Mouse (Mus musculus) gastrocnemius, postnatal 14 days (tissue): ENCODE measurements around the gene Mat2a. TPM values are rescaled to one million over a fixed set of nuclear protein-coding genes. Genes with fewer than 3 reads are reported as not detected.
"Not testable (repeated sequence)": the region's sequence is repeated elsewhere in the genome, so short reads cannot be mapped to it uniquely, and the experiment has no call there.

Source experiments
- DNase-seq: peaks from one replicate; pipeline ENCODE4 v3.0.0; 2021; ENCODE audit warnings: mixed read lengths
- intact Hi-C: fragments of 180-260 bp; cut with DNase I; formaldehyde crosslinking; loops from one replicate; pipeline ENCODE4 v1.15.1; 2025; ENCODE audit warnings: low total_unique reads
- total RNA-seq, 2 experiments: library from RNA; stranded (reverse); gene quantifications; 2 replicates each; pipeline ENCODE4 v1.2.3; 2021

The Mat2a gene
- total RNA-seq, 2 experiments from 2014 or later, result 202 to 277 TPM

- no peak for DNase-seq
- intact Hi-C loops, result no loop called here
Measured at GRCm38 (mm10) chr6:72460036-72460801, 20.9 kb upstream of the Mat2a start.

GRCm38 (mm10) chr6:72458921-72459320 lies 19.6 kb upstream of the Mat2a start:
- intact Hi-C loops, result no loop called here
- DNase-seq, result no peak

- DNase-seq, result no peak
- intact Hi-C loops, result no loop called here
Measured at GRCm38 (mm10) chr6:72458418-72458817, 19.1 kb upstream of the Mat2a start.

GRCm38 (mm10) chr6:72456567-72456966 lies 17.2 kb upstream of the Mat2a start:
- no peak for DNase-seq
- intact Hi-C loops, result no loop called here

- intact Hi-C loops, result no loop called here
- DNase-seq, result peak; percentile 49
Measured at GRCm38 (mm10) chr6:72454833-72455373, 15.5 kb upstream of the Mat2a start.

GRCm38 (mm10) chr6:72454072-72454746 lies 14.9 kb upstream of the Mat2a start:
- DNase-seq, result peak; percentile 44
- intact Hi-C loops, result no loop called here

GRCm38 (mm10) chr6:72453578-72453977 lies 14.2 kb upstream of the Mat2a start:
- intact Hi-C loops, result no loop called here
- no peak for DNase-seq

GRCm38 (mm10) chr6:72452329-72452728 lies 13.0 kb upstream of the Mat2a start:
- no peak for DNase-seq
- intact Hi-C loops, result no loop called here

GRCm38 (mm10) chr6:72451778-72452177 lies 12.4 kb upstream of the Mat2a start:
- intact Hi-C loops, DNase-seq: not testable (repeated sequence)

- no peak for DNase-seq
- intact Hi-C loops, result no loop called here
Measured at GRCm38 (mm10) chr6:72447487-72447886, 8.1 kb upstream of the Mat2a start.

- intact Hi-C loops, result no loop called here
- no peak for DNase-seq
Measured at GRCm38 (mm10) chr6:72445011-72445410, 5.7 kb upstream of the Mat2a start.

- no peak for DNase-seq
- intact Hi-C loops, result no loop called here
Measured at GRCm38 (mm10) chr6:72442921-72443604, 3.7 kb upstream of the Mat2a start.

GRCm38 (mm10) chr6:72440186-72440990 lies 1.0 kb upstream of the Mat2a start:
- intact Hi-C loops, result no loop called here

GRCm38 (mm10) chr6:72438862-72439354 lies 450 bp downstream of the Mat2a start:
- intact Hi-C loops, result no loop called here
- peak; percentile 93 for DNase-seq

More at GRCm38 (mm10) chr6:72440186-72440990, 1.0 kb upstream of the Mat2a start:
- no peak for DNase-seq

- DNase-seq, result no peak
- intact Hi-C loops, result no loop called here
Measured at GRCm38 (mm10) chr6:72438226-72438625, 1.1 kb downstream of the Mat2a start.

- DNase-seq, result no peak
- intact Hi-C loops, result no loop called here
Measured at GRCm38 (mm10) chr6:72432153-72432552, 7.2 kb downstream of the Mat2a start.

GRCm38 (mm10) chr6:72430989-72431921 lies 8.1 kb downstream of the Mat2a start:
- intact Hi-C loops, result no loop called here
- DNase-seq, result no peak
